Mouse (Mus musculus) MEL (cell line): ENCODE results near the gene Llgl2.

Experiments used
- CTCF ChIP-seq, 3 experiments: IDR thresholded peaks in 2 of 3; conservative IDR thresholded peaks in 1 of 3; 2 replicates each; pipeline ENCODE4 v1.5.1; 2011 to 2012; ENCODE audit warnings: low read length in 3 of 3, low read depth in 2 of 3, mild to moderate bottlenecking in 2 of 3, improper control_type of control experiment in 1 of 3, inconsistent platforms in 1 of 3, mixed read lengths in 1 of 3, moderate library complexity in 1 of 3; ENCODE audit not compliant: control insufficient read depth in 1 of 3, insufficient read depth in 1 of 3, poor library complexity in 1 of 3, severe bottlenecking in 1 of 3
- EP300 ChIP-seq, 2 experiments: IDR thresholded peaks; 2 replicates each; pipeline ENCODE4 v1.6.1; 2011; ENCODE audit warnings: improper control_type of control experiment in 2 of 2, low read length in 2 of 2, low read depth in 1 of 2, mild to moderate bottlenecking in 1 of 2

DNA sequence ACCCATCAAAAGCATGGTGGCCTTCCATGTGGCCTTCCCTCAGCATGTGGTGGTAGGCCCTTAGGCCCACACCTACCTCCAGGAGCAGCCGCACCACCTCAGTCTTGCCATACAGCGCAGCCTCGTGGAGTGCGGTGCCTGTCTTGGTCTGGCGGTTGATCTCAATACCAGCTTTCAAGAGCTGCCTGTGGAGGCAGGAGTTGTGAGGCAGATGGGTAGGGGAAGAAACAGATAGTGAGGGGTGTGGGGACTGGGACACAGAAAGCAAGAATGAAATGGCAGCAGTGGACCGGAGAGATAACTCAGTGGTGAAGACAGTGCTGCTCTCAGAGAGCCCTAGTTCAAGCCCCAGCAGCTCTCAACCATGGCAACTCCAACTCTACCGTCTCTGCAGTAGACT is 18.8 kb upstream of the Llgl2 start:
- TF ChIP-seq CTCF (IDR thresholded peaks at IDR 0.05 in 2 of 3, conservative IDR thresholded peaks at IDR 0.05 in 1 of 3; ENCODE audit: control insufficient read depth in 1 of 3, insufficient read depth in 1 of 3, low read depth in 2 of 3, low read length in 3 of 3, poor library complexity in 1 of 3, severe bottlenecking in 1 of 3) (no peak), EP300 (IDR thresholded peaks at IDR 0.05; ENCODE audit: low read depth in 1 of 2, low read length in 2 of 2) (no peak)
